Mouse (Mus musculus): Measurements from ENCODE around the gene Mrpl33. TPM values are rescaled to one million over a fixed set of nuclear protein-coding genes. Genes with fewer than 3 reads are reported as not detected.

The Mrpl33 gene
- total RNA-seq, 2 experiments from 2014 or later: 113 to 114 TPM

Small RNA genes lying within 50 kb of the gene (microRNA-seq; reads per million reads assigned to microRNA genes)
- gene Mir3473e: 0 reads per million in 2 experiments

Other genes with a start within 250 kb of the Mrpl33 start
- gene Zfp512, start 144.5 kb upstream of the Mrpl33 start, total RNA-seq (2021): 10 to 100 TPM; 46.1 to 49.1 TPM
- not detected for gene 4930548H24Rik, start 111.2 kb upstream of the Mrpl33 start, total RNA-seq (2021)
- 10 to 100 TPM; 31.9 to 32.6 TPM for gene Gpn1, start 102.2 kb upstream of the Mrpl33 start, total RNA-seq (2021)
- 10 to 100 TPM; 47.1 to 50.7 TPM for gene Slc4a1ap, start 69.9 kb upstream of the Mrpl33 start, total RNA-seq (2021)
- 10 to 100 TPM; 16.9 to 17.1 TPM for gene Supt7l, start 69.1 kb upstream of the Mrpl33 start, total RNA-seq (2021)
- gene Rbks, start 100.7 kb downstream of the Mrpl33 start, total RNA-seq (2021): 1 to 10 TPM; 2.5 to 4.0 TPM
- gene Babam2, start 100.7 kb downstream of the Mrpl33 start, total RNA-seq (2021): 10 to 100 TPM; 41.3 to 44.5 TPM